Mouse (Mus musculus): ENCODE results near the gene Ttyh3. TPM values are rescaled to one million over a fixed set of nuclear protein-coding genes. Genes with fewer than 3 reads are reported as not detected.

Ttyh3 gene
- polyA plus RNA-seq, 1 experiment from 2014 or later, result 83.3 TPM

DNA sequence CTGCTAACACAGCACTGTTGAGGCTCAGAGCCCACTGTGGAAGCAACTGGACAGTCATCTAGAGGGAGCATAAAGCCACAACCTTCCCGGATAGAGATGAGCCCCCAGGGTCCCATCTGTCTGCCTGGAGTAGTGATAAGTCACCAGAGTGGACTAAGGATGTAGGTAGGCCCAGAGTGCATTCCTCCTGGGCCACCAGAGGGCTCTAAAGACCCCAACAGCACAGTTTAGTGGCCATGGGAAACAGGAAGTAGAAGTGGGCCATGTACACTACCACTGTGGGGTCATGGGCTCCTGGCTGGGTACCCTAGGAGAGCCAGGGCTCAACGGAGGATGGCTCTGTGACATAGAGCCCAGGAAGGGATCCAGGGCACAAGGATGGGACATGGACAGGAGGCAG is 8.0 kb downstream of the Ttyh3 start:
- Histone ChIP-seq H3K27ac (ENCODE audit: low read depth, low read length) (no peak overlapping the region), H3K9me3 (ENCODE audit: control insufficient read depth, low read length) (no peaks in the 10 kb centered on the region), H3K27me3 (ENCODE audit: control insufficient read depth, insufficient read depth, low read length) (no peaks in the 10 kb centered on the region), H3K9ac (ENCODE audit: low read length) (no peak overlapping the region), H3K36me3 (ENCODE audit: control insufficient read depth, insufficient read depth, low read length) (peaks cover 16% of the 10 kb centered on the region; the same call in 1 of the 2 replicates), H3K4me3 (ENCODE audit: low read depth, low read length) (no peak overlapping the region), H3K4me2 (ENCODE audit: low read depth, low read length, severe bottlenecking) (no peak overlapping the region), H3K4me1 (replicated peaks; ENCODE audit: control insufficient read depth, insufficient read depth, low read length) (peaks cover 11% of the 10 kb centered on the region; the same call in 1 of the 2 replicates)
- WGBS, result 92% methylated on average over 2 of the region's 2 CpGs
- DNase-seq (ENCODE audit: low spot score), result no peak
- no peak for ATAC-seq (replicated peaks; ENCODE audit: low FRiP score)

DNA sequence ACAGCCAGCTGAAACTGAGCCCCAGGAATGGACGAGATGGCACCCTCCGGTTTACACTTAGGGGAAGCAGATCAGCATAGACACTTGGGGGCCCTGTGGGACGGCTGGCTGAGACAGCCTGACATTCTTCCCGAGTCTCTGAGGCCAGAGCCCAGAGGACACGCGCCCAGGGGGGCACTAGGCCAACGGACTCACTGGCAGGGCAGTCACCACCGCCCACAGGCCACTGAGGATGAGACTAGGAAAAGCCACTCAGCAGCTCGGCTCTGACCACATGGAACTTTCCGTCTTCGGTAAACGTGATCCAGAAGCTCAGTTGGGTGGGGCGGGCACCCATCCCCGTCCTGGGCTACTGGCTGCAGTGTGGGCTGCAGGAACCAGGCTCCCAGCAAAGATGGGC is 9.0 kb downstream of the Ttyh3 start:
- 92% methylated on average over 14 of the region's 14 CpGs for WGBS
- Histone ChIP-seq H3K36me3 (ENCODE audit: control insufficient read depth, insufficient read depth, low read length) (peaks cover 19% of the 10 kb centered on the region), H3K4me3 (ENCODE audit: low read depth, low read length) (no peak overlapping the region), H3K4me1 (replicated peaks; ENCODE audit: control insufficient read depth, insufficient read depth, low read length) (peaks cover 7% of the 10 kb centered on the region; the same call in 1 of the 2 replicates), H3K27ac (ENCODE audit: low read depth, low read length) (no peak overlapping the region), H3K27me3 (ENCODE audit: control insufficient read depth, insufficient read depth, low read length) (no peaks in the 10 kb centered on the region), H3K4me2 (ENCODE audit: low read depth, low read length, severe bottlenecking) (no peak overlapping the region), H3K9me3 (ENCODE audit: control insufficient read depth, low read length) (no peaks in the 10 kb centered on the region), H3K9ac (ENCODE audit: low read length) (no peak overlapping the region)
- ATAC-seq (replicated peaks; ENCODE audit: low FRiP score) (no peak), DNase-seq (ENCODE audit: low spot score) (no peak)

DNA sequence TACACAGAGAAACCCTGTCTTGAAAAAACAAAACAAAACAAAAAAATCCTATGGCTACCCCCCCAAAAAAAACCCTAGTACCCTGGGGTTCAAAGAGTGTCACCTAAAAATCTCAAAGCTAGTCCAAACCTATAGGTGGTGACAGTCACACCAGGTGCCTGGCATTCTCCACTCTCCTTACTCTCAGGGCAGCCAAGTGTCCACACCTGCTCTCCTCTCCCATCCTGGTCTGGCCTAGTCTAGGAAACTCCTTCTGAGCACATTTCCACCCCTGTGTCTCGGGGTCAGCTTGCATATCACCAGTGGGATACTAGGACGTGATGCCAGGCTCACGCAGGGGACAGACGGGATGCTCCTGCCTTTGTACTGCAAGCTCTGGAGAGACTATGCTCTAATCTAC is 9.5 kb downstream of the Ttyh3 start:
- no peak for DNase-seq (ENCODE audit: low spot score)
- H3K27ac ChIP-seq (ENCODE audit: low read depth, low read length), result no peak overlapping the region
- no peak for ATAC-seq (replicated peaks; ENCODE audit: low FRiP score)
- H3K4me2 ChIP-seq (ENCODE audit: low read depth, low read length, severe bottlenecking), result no peak overlapping the region
- peaks cover 8% of the 10 kb centered on the region; the same call in 1 of the 2 replicates for H3K4me1 ChIP-seq (replicated peaks; ENCODE audit: control insufficient read depth, insufficient read depth, low read length)
- peaks cover 21% of the 10 kb centered on the region for H3K36me3 ChIP-seq (ENCODE audit: control insufficient read depth, insufficient read depth, low read length)
- no peaks in the 10 kb centered on the region for H3K27me3 ChIP-seq (ENCODE audit: control insufficient read depth, insufficient read depth, low read length)
- H3K4me3 ChIP-seq (ENCODE audit: low read depth, low read length), result no peak overlapping the region
- no peak overlapping the region for H3K9ac ChIP-seq (ENCODE audit: low read length)
- no peaks in the 10 kb centered on the region for H3K9me3 ChIP-seq (ENCODE audit: control insufficient read depth, low read length)
- WGBS, result 95% methylated on average over 4 of the region's 4 CpGs

DNA sequence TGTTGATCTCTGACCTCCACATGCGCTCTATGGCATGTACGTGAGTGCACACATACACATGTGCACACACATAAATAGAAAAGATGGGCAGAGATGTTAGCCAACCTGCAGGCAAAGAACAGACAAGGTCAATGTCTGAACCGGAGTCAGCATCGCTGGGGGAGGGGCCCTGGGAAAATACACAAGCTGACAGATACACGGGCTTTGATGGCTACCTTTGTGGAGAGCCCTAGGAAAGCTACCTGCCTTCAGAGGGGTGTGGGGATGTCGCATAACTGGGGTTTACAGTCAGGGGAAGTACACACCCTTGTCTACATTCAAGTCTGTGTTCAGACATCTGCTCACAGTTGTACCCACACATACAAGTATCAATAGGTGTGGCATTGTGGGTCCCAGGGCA is 10.3 kb downstream of the Ttyh3 start:
- no peak for ATAC-seq (replicated peaks; ENCODE audit: low FRiP score)
- Histone ChIP-seq H3K27me3 (ENCODE audit: control insufficient read depth, insufficient read depth, low read length) (no peaks in the 10 kb centered on the region), H3K4me3 (ENCODE audit: low read depth, low read length) (no peak overlapping the region), H3K4me2 (ENCODE audit: low read depth, low read length, severe bottlenecking) (no peak overlapping the region), H3K36me3 (ENCODE audit: control insufficient read depth, insufficient read depth, low read length) (peaks cover 21% of the 10 kb centered on the region), H3K4me1 (replicated peaks; ENCODE audit: control insufficient read depth, insufficient read depth, low read length) (peaks cover 8% of the 10 kb centered on the region; the same call in 1 of the 2 replicates), H3K9ac (ENCODE audit: low read length) (no peak overlapping the region), H3K9me3 (ENCODE audit: control insufficient read depth, low read length) (no peaks in the 10 kb centered on the region), H3K27ac (ENCODE audit: low read depth, low read length) (no peak overlapping the region)
- 94% methylated on average over 6 of the region's 6 CpGs for whole genome bisulfite sequencing
- no peak for DNase-seq (ENCODE audit: low spot score)

DNA sequence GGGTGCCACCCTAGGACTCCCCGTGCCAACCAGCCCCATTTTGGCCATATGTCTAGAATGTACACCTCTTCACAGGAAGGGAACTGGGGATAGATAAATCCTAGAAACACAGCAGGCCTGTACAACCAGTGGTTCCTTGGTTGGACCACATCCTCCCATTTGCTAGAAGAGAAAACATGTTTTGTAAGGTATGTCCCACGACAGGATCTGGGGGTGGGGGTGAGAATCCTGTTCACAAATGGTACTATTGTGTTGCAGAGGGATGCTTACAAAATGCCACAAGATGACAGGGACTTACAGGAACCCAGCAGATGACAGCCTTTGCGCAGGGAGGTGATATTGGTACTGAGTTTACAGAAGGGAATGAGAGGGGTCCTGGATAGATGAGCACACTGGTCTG is 10.8 kb downstream of the Ttyh3 start:
- Histone ChIP-seq H3K4me2 (ENCODE audit: low read depth, low read length, severe bottlenecking) (no peak overlapping the region), H3K36me3 (ENCODE audit: control insufficient read depth, insufficient read depth, low read length) (peaks cover 26% of the 10 kb centered on the region), H3K9me3 (ENCODE audit: control insufficient read depth, low read length) (no peaks in the 10 kb centered on the region), H3K27me3 (ENCODE audit: control insufficient read depth, insufficient read depth, low read length) (no peaks in the 10 kb centered on the region), H3K4me1 (replicated peaks; ENCODE audit: control insufficient read depth, insufficient read depth, low read length) (peaks cover 8% of the 10 kb centered on the region; the same call in 1 of the 2 replicates), H3K27ac (ENCODE audit: low read depth, low read length) (no peak overlapping the region), H3K9ac (ENCODE audit: low read length) (no peak overlapping the region), H3K4me3 (ENCODE audit: low read depth, low read length) (no peak overlapping the region)
- no peak for ATAC-seq (replicated peaks; ENCODE audit: low FRiP score)
- 90% methylated on average over 3 of the region's 3 CpGs for WGBS
- no peak for DNase-seq (ENCODE audit: low spot score)

DNA sequence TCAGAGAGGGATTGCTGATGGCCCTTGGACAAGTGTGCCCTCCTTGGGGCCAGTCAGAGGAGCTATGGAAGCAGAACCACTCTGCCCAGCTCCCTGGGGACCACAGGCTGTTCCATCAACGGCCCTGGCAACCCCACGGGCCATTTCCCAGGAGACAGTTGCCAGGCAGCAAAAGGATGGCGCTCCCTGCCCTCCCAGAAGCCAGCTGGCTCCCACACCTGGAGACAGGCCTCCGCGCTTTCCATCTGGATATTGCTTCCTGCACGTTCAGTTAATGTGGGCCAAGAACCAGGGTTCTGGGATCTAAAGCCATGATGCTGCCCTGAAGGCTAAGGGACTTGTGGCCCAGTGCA is 11.8 kb downstream of the Ttyh3 start:
- Histone ChIP-seq H3K4me3 (ENCODE audit: low read depth, low read length) (no peak overlapping the region), H3K9me3 (ENCODE audit: control insufficient read depth, low read length) (no peaks in the 10 kb centered on the region), H3K4me2 (ENCODE audit: low read depth, low read length, severe bottlenecking) (no peak overlapping the region), H3K4me1 (replicated peaks; ENCODE audit: control insufficient read depth, insufficient read depth, low read length) (peaks cover 7% of the 10 kb centered on the region; the same call in 1 of the 2 replicates), H3K27me3 (ENCODE audit: control insufficient read depth, insufficient read depth, low read length) (no peaks in the 10 kb centered on the region), H3K36me3 (ENCODE audit: control insufficient read depth, insufficient read depth, low read length) (peaks cover 26% of the 10 kb centered on the region), H3K27ac (ENCODE audit: low read depth, low read length) (no peak overlapping the region), H3K9ac (ENCODE audit: low read length) (no peak overlapping the region)
- DNase-seq (ENCODE audit: low spot score) (no peak), ATAC-seq (replicated peaks; ENCODE audit: low FRiP score) (no peak)
- WGBS, result 87% methylated on average over 6 of the region's 6 CpGs

DNA sequence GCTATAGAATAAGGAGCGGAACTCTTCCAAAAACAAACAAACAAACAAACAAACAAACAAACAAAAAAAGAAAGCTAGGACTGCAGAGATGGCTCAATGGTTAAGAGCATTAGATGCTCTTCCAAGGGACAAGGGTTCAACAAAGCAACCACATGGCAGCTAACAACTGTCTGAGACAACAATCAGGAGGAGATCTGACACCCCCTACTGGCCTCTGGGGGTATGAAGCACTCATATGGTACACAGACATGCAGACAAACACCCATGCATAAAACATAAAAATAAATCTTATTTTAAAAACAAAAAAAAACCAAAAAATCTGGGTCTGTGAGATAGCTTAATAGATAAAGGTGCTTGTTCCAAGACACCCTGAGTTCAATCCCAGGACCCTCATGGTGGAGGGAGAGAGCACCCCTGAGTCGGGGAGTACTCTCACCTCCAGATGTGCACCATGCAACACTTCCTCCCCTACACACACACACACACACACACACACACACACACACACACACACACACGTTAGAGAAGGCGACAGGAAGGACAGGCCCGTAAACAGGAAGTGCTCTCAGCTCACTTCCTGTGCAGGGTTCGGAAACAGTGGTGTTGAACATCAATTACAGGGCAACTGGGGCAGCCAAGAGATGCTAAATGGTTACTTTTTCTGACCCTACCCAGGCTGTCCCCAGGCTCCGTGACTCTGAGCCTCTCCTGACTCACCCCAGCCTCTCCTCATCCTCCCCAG is 12.3 kb downstream of the Ttyh3 start:
- ATAC-seq (replicated peaks; ENCODE audit: low FRiP score) (no peak), DNase-seq (ENCODE audit: low spot score) (no peak)
- H3K9ac ChIP-seq (ENCODE audit: low read length), result no peak overlapping the region
- peaks cover 5% of the 10 kb centered on the region; the same call in 1 of the 2 replicates for H3K4me1 ChIP-seq (replicated peaks; ENCODE audit: control insufficient read depth, insufficient read depth, low read length)
- no peak overlapping the region for H3K4me2 ChIP-seq (ENCODE audit: low read depth, low read length, severe bottlenecking)
- no peaks in the 10 kb centered on the region for H3K27me3 ChIP-seq (ENCODE audit: control insufficient read depth, insufficient read depth, low read length)
- peaks cover 31% of the 10 kb centered on the region for H3K36me3 ChIP-seq (ENCODE audit: control insufficient read depth, insufficient read depth, low read length)
- 96% methylated on average over 7 of the region's 7 CpGs for WGBS
- H3K9me3 ChIP-seq (ENCODE audit: control insufficient read depth, low read length), result no peaks in the 10 kb centered on the region
- no peak overlapping the region for H3K27ac ChIP-seq (ENCODE audit: low read depth, low read length)
- no peak overlapping the region for H3K4me3 ChIP-seq (ENCODE audit: low read depth, low read length)

DNA sequence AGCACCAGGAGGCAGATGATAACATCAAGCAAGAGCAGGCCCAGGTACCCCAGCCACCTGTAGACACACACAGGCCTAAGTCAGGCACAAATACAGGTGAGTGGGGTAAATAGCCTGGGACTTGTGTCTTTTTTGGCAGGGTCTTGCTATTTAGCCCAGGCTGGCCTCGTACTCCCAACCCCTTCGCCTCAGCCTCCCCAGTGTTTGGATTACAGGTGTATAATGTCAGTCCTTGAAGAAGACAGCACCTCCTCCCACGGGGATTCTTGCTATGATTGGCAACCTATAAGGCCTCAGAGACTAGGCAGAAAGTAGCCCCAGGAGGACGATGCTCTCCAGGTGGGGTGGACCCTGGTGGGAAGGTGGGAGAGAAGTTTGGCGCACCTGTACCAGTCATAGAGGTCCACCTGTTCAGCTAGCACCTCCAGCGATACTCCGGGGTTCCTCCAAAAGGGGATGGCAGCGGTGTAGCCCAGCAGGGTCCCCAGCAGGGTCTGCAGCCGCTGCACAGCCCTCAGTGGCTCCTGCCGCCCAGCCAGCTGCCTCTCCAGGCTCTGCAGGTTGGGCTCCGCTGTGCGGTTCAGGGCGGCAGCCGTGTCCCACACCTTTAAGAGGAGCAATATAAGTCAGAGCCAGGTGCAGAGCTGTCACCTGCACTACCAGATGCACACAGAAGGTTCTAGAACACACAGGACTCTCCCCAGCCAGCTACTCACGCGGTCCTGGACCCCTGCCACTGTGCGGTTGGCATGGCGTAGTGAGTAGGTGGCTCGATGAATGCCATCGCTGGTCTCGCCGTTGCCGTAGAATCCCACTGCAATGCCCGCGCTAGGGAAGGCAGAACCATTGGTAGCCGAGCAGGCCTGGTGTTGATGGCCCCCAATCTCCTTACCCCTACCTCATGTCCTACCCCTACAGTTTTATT is 13.8 kb downstream of the Ttyh3 start:
- ATAC-seq (replicated peaks; ENCODE audit: low FRiP score) (no peak), DNase-seq (ENCODE audit: low spot score) (no peak)
- Histone ChIP-seq H3K36me3 (ENCODE audit: control insufficient read depth, insufficient read depth, low read length) (peaks cover 41% of the 10 kb centered on the region), H3K27ac (ENCODE audit: low read depth, low read length) (no peak overlapping the region), H3K4me1 (replicated peaks; ENCODE audit: control insufficient read depth, insufficient read depth, low read length) (peaks cover 2% of the 10 kb centered on the region; the same call in 1 of the 2 replicates), H3K27me3 (ENCODE audit: control insufficient read depth, insufficient read depth, low read length) (no peaks in the 10 kb centered on the region), H3K9me3 (ENCODE audit: control insufficient read depth, low read length) (no peaks in the 10 kb centered on the region), H3K4me2 (ENCODE audit: low read depth, low read length, severe bottlenecking) (no peak overlapping the region), H3K4me3 (ENCODE audit: low read depth, low read length) (no peak overlapping the region), H3K9ac (ENCODE audit: low read length) (no peak overlapping the region)
- 95% methylated on average over 26 of the region's 26 CpGs for WGBS
